Comparison of ENCODE assay signal across 9 mouse cellular contexts in genomic region chr17:36826002-36826401, GRCm38 (mm10). TPM values are rescaled to one million over a fixed set of nuclear protein-coding genes. Genes with fewer than 3 reads are reported as not detected.
DNase-seq lines count a peak whose midpoint lies in the region; ATAC-seq and TF ChIP-seq lines count a peak whose summit lies in the region.
"Not testable (repeated sequence)": the region's sequence is repeated elsewhere in the genome, so short reads cannot be mapped to it uniquely, and the experiment has no call there.
"Had no signal": no experiment of that assay in that cellular context is flagged by ENCODE, and none has a peak within 500 bp of the region (broad histone marks: within the 10 kb centered on the region; RNA-seq: fewer than 3 reads in every experiment).

No protein-coding gene starts in this region.

- peak overlapping the region; percentile 21; the same call in 1 of the 2 replicates for H3K4me3 ChIP-seq in hindbrain, embryonic 15.5 days
- H3K4me3 ChIP-seq in lung, postnatal 0 days (ENCODE audit: low read depth, low read length), result not testable (repeated sequence)

- not testable (repeated sequence) for H3K9ac ChIP-seq in hindbrain, embryonic 15.5 days; lung, postnatal 0 days (replicated peaks; ENCODE audit: low read depth)

- peak; percentile 56 for DNase-seq in Muller cell, postnatal 12 days (ENCODE audit: inconsistent ontology term)
- DNase-seq in cerebellum, postnatal 25 days, result peak; percentile 81 to 91
- peak; percentile 57 to 79 for DNase-seq in frontal cortex, postnatal 25 days (ENCODE audit: low spot score in 2 of 2)
- DNase-seq in layer of hippocampus, postnatal 25 days (ENCODE audit: extremely low spot score in 1 of 2, low spot score in 1 of 2), result peak; percentile 59 to 80
- DNase-seq in lung, postnatal 0 days (ENCODE audit: low spot score), result peak; percentile 94
- peak; percentile 69 for DNase-seq in ovary, postnatal 36 days (ENCODE audit: low spot score)
- DNase-seq in thymus, postnatal 10 days (ENCODE audit: low spot score in 2 of 2), result peak; percentile 74 to 91

- peak; percentile 86 for ATAC-seq in hindbrain, embryonic 15.5 days (ENCODE audit: low FRiP score, low read depth)
- peak; percentile 59 for ATAC-seq in lung, postnatal 0 days

- not testable (repeated sequence) for H3K27me3 ChIP-seq in hindbrain, embryonic 15.5 days; lung, postnatal 0 days (replicated peaks; ENCODE audit: insufficient read depth, low read length)

- WGBS in hindbrain, embryonic 15.5 days, result 17% methylated on average over 5 of the region's 5 CpGs
- 18% methylated on average over 5 of the region's 5 CpGs for WGBS in lung, postnatal 0 days

- H3K9me3 ChIP-seq in hindbrain, embryonic 15.5 days; lung, postnatal 0 days (ENCODE audit: low read length): not testable (repeated sequence)

- not testable (repeated sequence) for TF ChIP-seq EP300 in lung, postnatal 0 days (IDR thresholded peaks at IDR 0.05)

- TF ChIP-seq CTCF in lung, postnatal 0 days (IDR thresholded peaks at IDR 0.05), result peak; percentile 85

- not testable (repeated sequence) for H3K4me1 ChIP-seq in hindbrain, embryonic 15.5 days (replicated peaks); lung, postnatal 0 days (ENCODE audit: insufficient read depth, low read depth, low read length)

- peak overlapping the region; percentile 48 for H3K4me2 ChIP-seq in hindbrain, embryonic 15.5 days
- not testable (repeated sequence) for H3K4me2 ChIP-seq in lung, postnatal 0 days (replicated peaks; ENCODE audit: low read depth, low read length)

- H3K36me3 ChIP-seq in hindbrain, embryonic 15.5 days; lung, postnatal 0 days (ENCODE audit: insufficient read depth, low read length): not testable (repeated sequence)

- 0 out of 2 replicates have a peak overlapping the region, but pooled peaks have one; percentile 48 for H3K27ac ChIP-seq in hindbrain, embryonic 15.5 days (replicated peaks)
- H3K27ac ChIP-seq in lung, postnatal 0 days (ENCODE audit: low read length), result not testable (repeated sequence)

RNA-seq across cellular contexts. Expression of gene Trim26, which starts 10.9 kb away (rescaled TPM):
- polyA plus RNA-seq in hindbrain, embryonic 15.5 days (2015; fragmentation: Nextera tagmentation; extraction: Ambion mirVana), result 49.9 and 50.8 TPM in 2 replicates
- 10 to 100 TPM; 21.0 to 21.5 TPM for total RNA-seq in layer of hippocampus, postnatal 25 days (2021)
- 29.7 and 35.3 TPM in 2 replicates for polyA plus RNA-seq in lung, postnatal 0 days (2015; fragmentation: Nextera tagmentation; extraction: Ambion mirVana)

RNA-seq across cellular contexts. Expression of gene H2-M10.6, which starts 14.0 kb away (rescaled TPM):
- not detected in 2 replicates for polyA plus RNA-seq in hindbrain, embryonic 15.5 days (2015; fragmentation: Nextera tagmentation; extraction: Ambion mirVana)
- total RNA-seq in layer of hippocampus, postnatal 25 days (2021), result not detected
- not detected in 2 replicates for polyA plus RNA-seq in lung, postnatal 0 days (2015; fragmentation: Nextera tagmentation; extraction: Ambion mirVana)
- polyA plus RNA-seq: heart, embryonic 13.5 days had no signal

RNA-seq across cellular contexts. Expression of gene Trim15, which starts 41.0 kb away (rescaled TPM):
- polyA plus RNA-seq in hindbrain, embryonic 15.5 days (2015; fragmentation: Nextera tagmentation; extraction: Ambion mirVana), result 0.64 and 0.83 TPM in 2 replicates
- not detected for total RNA-seq in layer of hippocampus, postnatal 25 days (2021)
- 0.10 and 0.14 TPM in 2 replicates for polyA plus RNA-seq in lung, postnatal 0 days (2015; fragmentation: Nextera tagmentation; extraction: Ambion mirVana)

RNA-seq across cellular contexts. Expression of gene Trim10, which starts 43.4 kb away (rescaled TPM):
- polyA plus RNA-seq in hindbrain, embryonic 15.5 days (2015; fragmentation: Nextera tagmentation; extraction: Ambion mirVana), result 1.4 and 1.7 TPM in 2 replicates
- total RNA-seq in layer of hippocampus, postnatal 25 days (2021), result under 1 TPM in 1 of 2 experiments, not detected in 1; 0.12 TPM
- polyA plus RNA-seq in lung, postnatal 0 days (2015; fragmentation: Nextera tagmentation; extraction: Ambion mirVana), result 3.5 and 3.6 TPM in 2 replicates

RNA-seq across cellular contexts. Expression of gene H2-M10.5, which starts 53.3 kb away (rescaled TPM):
- polyA plus RNA-seq in hindbrain, embryonic 15.5 days (2015; fragmentation: Nextera tagmentation; extraction: Ambion mirVana), result not detected in 2 replicates
- not detected for total RNA-seq in layer of hippocampus, postnatal 25 days (2021)
- not detected in 2 replicates for polyA plus RNA-seq in lung, postnatal 0 days (2015; fragmentation: Nextera tagmentation; extraction: Ambion mirVana)
- polyA plus RNA-seq: heart, embryonic 13.5 days had no signal
